Mouse (Mus musculus) kidney, adult 2 months (tissue): Measurements from ENCODE around the gene Mgrn1.

Source experiments
- CTCF ChIP-seq: fragments of 200-500 bp; conservative IDR thresholded peaks from 2 replicates; pipeline ENCODE4 v1.5.1; 2011; ENCODE audit warnings: low read depth, mild to moderate bottlenecking, control low read depth, low read length, moderate library complexity, mixed read lengths; ENCODE audit not compliant: insufficient read depth, insufficient read length
- POLR2A ChIP-seq: fragments of 200-500 bp; IDR thresholded peaks from one replicate; pipeline ENCODE4 v1.6.1; 2011; ENCODE audit warnings: low read depth, low read length, control low read depth

DNA sequence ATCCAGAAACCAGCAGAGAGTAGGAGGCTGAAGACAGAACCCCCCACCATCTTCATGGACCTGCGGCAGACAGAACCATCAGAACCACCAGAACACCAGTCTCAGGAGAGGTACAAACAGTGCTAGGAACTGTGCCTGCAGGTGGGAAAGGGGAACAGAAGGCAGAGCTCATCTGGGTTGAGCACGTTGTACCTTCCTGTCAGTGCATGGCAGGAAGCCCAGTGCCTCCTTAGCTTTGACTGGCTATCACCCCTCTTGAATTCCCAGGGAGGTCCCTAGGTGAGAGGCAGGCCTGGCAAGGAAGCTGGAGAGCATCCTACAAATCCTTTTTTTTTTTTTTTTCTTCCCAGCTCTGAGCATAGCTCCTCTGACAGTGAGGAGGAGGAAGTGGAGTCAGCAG lies 90.1 kb downstream of the Mgrn1 start:
- no peak for TF ChIP-seq POLR2A
- no peak for TF ChIP-seq CTCF
